Mouse (Mus musculus) megakaryocyte, embryonic 14.5 days (primary cell): Measurements from ENCODE around the gene Memo1.

Experiments
- FLI1 ChIP-seq: IDR thresholded peaks from 2 replicates; pipeline ENCODE4 v1.6.1; 2012; ENCODE audit warnings: low read length, inconsistent platforms, mixed read lengths
- GATA1 ChIP-seq: IDR thresholded peaks from 3 replicates; pipeline ENCODE4 v1.6.1; 2012; ENCODE audit warnings: mixed read lengths, low read length, inconsistent platforms, borderline replicate concordance

- TF ChIP-seq GATA1 (no peak), FLI1 (no peak)
Observed at GRCm38 (mm10) chr17:74195943-74196342, 99.4 kb downstream of the Memo1 start.
